Mouse (Mus musculus) intestine, embryonic 15.5 days (tissue): ENCODE measurements around the gene Shisa2. TPM values are rescaled to one million over a fixed set of nuclear protein-coding genes. Genes with fewer than 3 reads are reported as not detected.
A peak's percentile ranks its signal among the peaks of the same experiment; 100 is the strongest.

Source experiments
- ATAC-seq: fragments of 200-750 bp; cut with Nextera tagmentation; 2 replicates; pipeline ENCODE4 v1.8.0; 2017; ENCODE audit warnings: moderate TSS enrichment, moderate library complexity
- H3K27ac ChIP-seq: fragments of 300-500 bp; sonication (generic); 2 replicates; pipeline ENCODE4 v1.5.1; 2015; ENCODE audit warnings: mild to moderate bottlenecking, inconsistent platforms
- H3K27me3 ChIP-seq: fragments of 300-500 bp; sonication (generic); replicated peaks from 2 replicates; pipeline ENCODE4 v1.6.1; 2015; ENCODE audit warnings: inconsistent platforms
- H3K36me3 ChIP-seq: fragments of 300-500 bp; sonication (generic); 2 replicates; pipeline ENCODE4 v1.6.1; 2015; ENCODE audit warnings: inconsistent platforms
- H3K4me1 ChIP-seq: fragments of 300-500 bp; sonication (generic); replicated peaks from 2 replicates; pipeline ENCODE4 v1.6.1; 2015; ENCODE audit warnings: inconsistent platforms
- H3K4me2 ChIP-seq: fragments of 300-500 bp; sonication (generic); replicated peaks from 2 replicates; pipeline ENCODE4 v1.6.1; 2015; ENCODE audit warnings: mild to moderate bottlenecking, inconsistent platforms
- H3K4me3 ChIP-seq: fragments of 300-500 bp; sonication (generic); replicated peaks from 2 replicates; pipeline ENCODE4 v1.5.1; 2015; ENCODE audit warnings: inconsistent platforms
- H3K9ac ChIP-seq: fragments of 300-500 bp; sonication (generic); 2 replicates; pipeline ENCODE4 v1.6.1; 2015; ENCODE audit warnings: inconsistent platforms
- H3K9me3 ChIP-seq: fragments of 300-500 bp; sonication (generic); 2 replicates; pipeline ENCODE4 v1.6.1; 2016; ENCODE audit warnings: inconsistent platforms
- WGBS: fragments of 180-500 bp; shearing (Covaris S2); methylation state at CpG from one replicate; pipeline ENCODE4 v1.1.7; 2015; 5-methylcytosine and 5-hydroxymethylcytosine counted together
- polyA plus RNA-seq: library from polyadenylated mRNA; unstranded; fragments of >200 nt; fragmentation: Nextera tagmentation; extraction: Ambion mirVana; gene quantifications from 2 replicates; pipeline ENCODE4 v1.2.1, GENCODE M21; 2015

The Shisa2 gene
- polyA plus RNA-seq, 1 experiment from 2014 or later: 10.6 TPM

DNA sequence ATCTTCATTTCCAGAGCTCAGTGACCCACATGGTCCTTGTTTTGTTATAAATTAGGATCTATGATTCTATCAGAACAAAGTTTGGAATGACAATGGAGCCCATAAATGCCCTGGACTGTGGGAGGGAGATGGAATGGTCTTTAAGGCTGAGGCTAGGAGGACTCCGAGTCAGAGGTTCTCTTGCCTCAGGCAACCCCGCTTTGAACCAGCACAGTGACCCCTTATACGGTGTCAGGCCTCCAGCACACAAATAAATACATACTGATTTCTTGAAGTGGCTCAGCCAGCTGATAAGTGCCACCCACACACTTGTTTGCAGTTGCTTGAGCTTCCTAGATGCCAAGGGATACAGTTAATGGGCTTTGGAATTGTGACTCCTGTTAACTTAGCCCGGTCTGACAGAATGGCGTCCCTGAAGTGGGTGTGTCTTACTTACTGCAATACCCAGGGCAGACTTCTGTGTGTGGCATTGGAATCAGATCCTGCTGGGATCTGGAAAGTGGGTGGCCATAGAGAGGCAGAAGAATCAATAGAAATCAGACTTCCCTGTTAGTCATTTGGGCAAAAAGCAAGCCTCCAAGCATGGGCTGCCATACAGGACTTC is 8.3 kb downstream of the Shisa2 start:
- no peak overlapping the region for H3K27ac ChIP-seq
- H3K4me3 ChIP-seq: no peak overlapping the region
- H3K9ac ChIP-seq: no peak overlapping the region
- no peak overlapping the region for H3K4me2 ChIP-seq
- ATAC-seq: no peak
- H3K36me3 ChIP-seq: 0 out of 2 replicates have a peak, but pooled peaks cover 6% of the 10 kb centered on the region
- no peaks in the 10 kb centered on the region for H3K27me3 ChIP-seq
- H3K4me1 ChIP-seq: no peaks in the 10 kb centered on the region
- no peaks in the 10 kb centered on the region for H3K9me3 ChIP-seq
- WGBS: 82% methylated on average over 5 of the region's 5 CpGs

DNA sequence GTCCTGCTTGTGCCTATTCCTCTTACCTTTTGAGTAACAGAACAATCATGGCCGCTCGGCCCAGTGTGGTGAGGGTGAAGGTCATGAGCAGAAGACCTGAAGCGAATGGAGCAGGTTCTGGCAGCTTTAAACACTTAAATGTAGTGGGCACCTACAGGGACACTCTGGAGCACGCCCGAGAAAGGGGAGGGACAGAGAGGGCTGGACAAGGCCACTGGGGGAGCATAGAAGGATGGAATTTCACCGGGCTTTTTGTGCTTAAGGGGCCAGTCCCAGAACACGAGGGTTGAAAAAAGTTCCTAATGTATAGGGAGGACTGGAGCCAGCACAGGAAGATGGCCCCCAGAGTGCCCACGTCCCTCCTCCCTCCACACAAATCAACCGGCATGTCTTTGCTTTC is 8.9 kb downstream of the Shisa2 start:
- Histone ChIP-seq H3K27ac (no peak overlapping the region), H3K9ac (no peak overlapping the region), H3K4me2 (no peak overlapping the region), H3K27me3 (no peaks in the 10 kb centered on the region), H3K9me3 (no peaks in the 10 kb centered on the region), H3K4me3 (no peak overlapping the region), H3K36me3 (0 out of 2 replicates have a peak, but pooled peaks cover 6% of the 10 kb centered on the region), H3K4me1 (no peaks in the 10 kb centered on the region)
- ATAC-seq: no peak
- WGBS: 81% methylated on average over 9 of the region's 9 CpGs

- no peak overlapping the region for H3K4me2 ChIP-seq
- H3K27me3 ChIP-seq: no peaks in the 10 kb centered on the region
- peaks cover 7% of the 10 kb centered on the region; the same call in 1 of the 2 replicates for H3K4me1 ChIP-seq
- H3K4me3 ChIP-seq: no peak overlapping the region
- WGBS: 29% methylated on average over 7 of the region's 7 CpGs
- ATAC-seq: peak; percentile 36
- no peaks in the 10 kb centered on the region for H3K36me3 ChIP-seq
- H3K27ac ChIP-seq: no peak overlapping the region
- H3K9ac ChIP-seq: no peak overlapping the region
- H3K9me3 ChIP-seq: no peaks in the 10 kb centered on the region
These were observed 14.0 kb downstream of the Shisa2 start for GRCm38 (mm10) chr14:59638906-59639703.

DNA sequence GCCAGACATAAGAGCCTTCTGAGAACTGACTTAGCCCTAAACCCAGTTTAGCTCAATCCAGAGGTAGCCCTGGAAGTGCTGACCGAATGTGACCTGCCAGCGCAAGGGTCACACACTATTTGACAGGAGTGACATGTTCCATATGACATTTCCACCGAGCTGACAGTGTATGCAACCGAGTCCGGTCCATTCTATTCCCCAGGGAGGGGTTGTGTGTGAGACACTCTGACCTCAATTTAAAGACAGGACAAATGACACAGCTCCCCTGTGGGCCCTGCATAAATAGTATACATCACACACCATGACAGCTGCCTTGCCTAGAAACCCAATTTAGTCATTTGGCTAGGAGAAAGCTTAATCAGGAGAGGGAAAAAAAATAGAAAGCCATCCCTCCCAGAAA is 16.7 kb downstream of the Shisa2 start:
- WGBS: 33% methylated on average over 5 of the region's 5 CpGs
- no peak overlapping the region for H3K4me2 ChIP-seq

GRCm38 (mm10) chr14:59643582-59643981 is 18.5 kb downstream of the Shisa2 start:
- H3K27me3 ChIP-seq: no peaks in the 10 kb centered on the region
- H3K36me3 ChIP-seq: no peaks in the 10 kb centered on the region
- H3K9me3 ChIP-seq: no peaks in the 10 kb centered on the region
- no peak overlapping the region for H3K27ac ChIP-seq
- no peak for ATAC-seq
- no peak overlapping the region for H3K9ac ChIP-seq
- WGBS: 39% methylated on average over 12 of the region's 12 CpGs
- H3K4me1 ChIP-seq: peaks cover 9% of the 10 kb centered on the region; the same call in 1 of the 2 replicates
- no peak overlapping the region for H3K4me2 ChIP-seq
- no peak overlapping the region for H3K4me3 ChIP-seq

More for the DNA sequence above, 16.7 kb downstream of the Shisa2 start:
- Histone ChIP-seq H3K27me3 (no peaks in the 10 kb centered on the region), H3K4me1 (peaks cover 7% of the 10 kb centered on the region; the same call in 1 of the 2 replicates), H3K9ac (no peak overlapping the region), H3K27ac (no peak overlapping the region), H3K9me3 (no peaks in the 10 kb centered on the region), H3K4me3 (no peak overlapping the region), H3K36me3 (no peaks in the 10 kb centered on the region)
- ATAC-seq: no peak

- no peaks in the 10 kb centered on the region for H3K9me3 ChIP-seq
- WGBS: 87% methylated on average over 1 of the region's 1 CpGs
- no peak for ATAC-seq
- peaks cover 9% of the 10 kb centered on the region; the same call in 1 of the 2 replicates for H3K4me1 ChIP-seq
- H3K36me3 ChIP-seq: no peaks in the 10 kb centered on the region
- H3K4me2 ChIP-seq: no peak overlapping the region
- H3K9ac ChIP-seq: no peak overlapping the region
- H3K4me3 ChIP-seq: no peak overlapping the region
- H3K27ac ChIP-seq: no peak overlapping the region
- H3K27me3 ChIP-seq: no peaks in the 10 kb centered on the region
These were observed 19.1 kb downstream of the Shisa2 start for GRCm38 (mm10) chr14:59644166-59644565.

DNA sequence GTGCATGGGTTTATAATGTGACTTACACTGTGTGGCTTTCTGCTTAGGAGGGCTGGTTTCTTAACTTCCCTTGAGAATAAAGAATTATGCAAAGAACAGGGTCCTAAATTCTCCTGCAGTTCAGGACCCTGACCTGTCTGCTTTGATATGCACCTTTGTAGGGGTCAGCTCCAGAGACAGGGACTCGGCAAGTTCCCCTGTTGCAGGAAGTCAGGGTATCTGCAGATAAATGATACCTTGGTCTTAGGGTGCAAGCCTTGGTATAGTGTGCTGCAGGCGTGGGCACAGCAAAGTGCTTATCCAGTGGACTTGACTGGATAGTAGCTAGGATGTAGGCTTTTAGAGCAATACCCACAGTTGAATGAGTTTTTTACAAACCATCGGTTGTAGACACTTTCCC is 19.8 kb downstream of the Shisa2 start:
- Histone ChIP-seq H3K36me3 (no peaks in the 10 kb centered on the region), H3K9ac (no peak overlapping the region), H3K4me1 (peaks cover 3% of the 10 kb centered on the region; the same call in 1 of the 2 replicates), H3K9me3 (no peaks in the 10 kb centered on the region), H3K4me2 (no peak overlapping the region), H3K27ac (no peak overlapping the region), H3K4me3 (no peak overlapping the region), H3K27me3 (no peaks in the 10 kb centered on the region)
- WGBS: 73% methylated on average over 3 of the region's 3 CpGs
- ATAC-seq: no peak

- Histone ChIP-seq H3K27me3 (no peaks in the 10 kb centered on the region), H3K27ac (no peak overlapping the region), H3K4me3 (no peak overlapping the region), H3K9me3 (no peaks in the 10 kb centered on the region), H3K4me2 (no peak overlapping the region), H3K4me1 (peaks cover 2% of the 10 kb centered on the region; the same call in 1 of the 2 replicates), H3K9ac (no peak overlapping the region), H3K36me3 (no peaks in the 10 kb centered on the region)
- WGBS: 61% methylated on average over 16 of the region's 16 CpGs
- ATAC-seq: no peak
These were observed 22.0 kb downstream of the Shisa2 start for GRCm38 (mm10) chr14:59646826-59647697.

DNA sequence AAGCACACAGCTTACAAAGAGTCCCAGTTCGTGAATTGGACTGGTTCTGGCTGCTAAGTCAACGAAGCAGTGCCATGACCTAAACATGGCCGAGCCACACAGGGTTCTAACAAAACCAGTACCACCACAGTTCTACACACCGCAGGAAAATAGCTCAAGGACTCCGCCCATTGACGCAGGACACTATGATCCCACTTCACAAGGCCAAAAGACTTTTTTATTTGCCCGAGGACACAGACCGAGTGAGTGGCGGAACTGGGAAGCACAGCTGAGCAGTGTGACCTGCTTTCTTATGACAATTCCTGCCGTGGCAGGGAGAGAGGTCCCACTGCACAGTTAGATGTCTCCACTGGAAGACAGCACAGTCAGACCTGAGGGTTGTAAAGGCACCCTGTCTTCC is 23.5 kb downstream of the Shisa2 start:
- no peak overlapping the region for H3K4me3 ChIP-seq
- H3K36me3 ChIP-seq: no peaks in the 10 kb centered on the region
- no peaks in the 10 kb centered on the region for H3K9me3 ChIP-seq
- no peaks in the 10 kb centered on the region for H3K27me3 ChIP-seq
- WGBS: 84% methylated on average over 10 of the region's 10 CpGs
- peaks cover 2% of the 10 kb centered on the region; the same call in 1 of the 2 replicates for H3K4me1 ChIP-seq
- ATAC-seq: no peak
- no peak overlapping the region for H3K9ac ChIP-seq
- no peak overlapping the region for H3K4me2 ChIP-seq
- H3K27ac ChIP-seq: no peak overlapping the region

- Histone ChIP-seq H3K9me3 (no peaks in the 10 kb centered on the region), H3K4me2 (no peak overlapping the region), H3K27me3 (no peaks in the 10 kb centered on the region), H3K36me3 (no peaks in the 10 kb centered on the region), H3K27ac (no peak overlapping the region), H3K9ac (no peak overlapping the region), H3K4me3 (no peak overlapping the region), H3K4me1 (peaks cover 2% of the 10 kb centered on the region; the same call in 1 of the 2 replicates)
- WGBS: 61% methylated on average over 6 of the region's 6 CpGs
- no peak for ATAC-seq
These were observed 24.2 kb downstream of the Shisa2 start for GRCm38 (mm10) chr14:59649337-59649736.

DNA sequence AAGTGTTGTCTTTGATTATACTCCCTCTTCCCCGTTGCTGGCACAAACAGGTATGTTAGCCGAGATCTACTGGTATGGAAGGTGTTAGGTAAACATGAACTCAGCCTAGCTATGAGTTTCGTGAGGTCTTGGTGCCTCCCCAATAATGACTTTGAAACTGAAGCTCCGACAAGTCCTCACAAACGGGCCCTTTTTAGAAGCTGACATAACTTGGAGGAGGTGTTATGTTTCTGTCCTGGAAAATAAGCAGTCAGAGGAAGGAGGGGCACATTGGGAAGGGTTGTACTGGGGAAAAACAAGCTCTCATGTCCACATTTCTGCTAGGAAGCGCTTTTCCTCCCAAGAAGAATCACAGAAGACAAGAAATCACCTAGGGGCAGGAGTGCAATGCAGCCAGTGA is 31.5 kb downstream of the Shisa2 start:
- no peaks in the 10 kb centered on the region for H3K4me1 ChIP-seq
- 75% methylated on average over 6 of the region's 6 CpGs for WGBS

GRCm38 (mm10) chr14:59657098-59657497 is 32.0 kb downstream of the Shisa2 start:
- Histone ChIP-seq H3K4me3 (no peak overlapping the region), H3K9ac (no peak overlapping the region), H3K9me3 (no peaks in the 10 kb centered on the region), H3K4me2 (no peak overlapping the region), H3K4me1 (no peaks in the 10 kb centered on the region), H3K27ac (no peak overlapping the region), H3K36me3 (no peaks in the 10 kb centered on the region), H3K27me3 (no peaks in the 10 kb centered on the region)
- 100% methylated on average over 1 of the region's 1 CpGs for WGBS
- ATAC-seq: no peak

More for the DNA sequence above, 31.5 kb downstream of the Shisa2 start:
- Histone ChIP-seq H3K36me3 (no peaks in the 10 kb centered on the region), H3K4me3 (no peak overlapping the region), H3K9ac (no peak overlapping the region), H3K27me3 (no peaks in the 10 kb centered on the region), H3K9me3 (no peaks in the 10 kb centered on the region), H3K27ac (no peak overlapping the region), H3K4me2 (no peak overlapping the region)
- no peak for ATAC-seq
